Mouse (Mus musculus) frontal cortex, postnatal 14 days (tissue): Measurements from ENCODE around the gene Tmcc3.
A peak's percentile ranks its signal among the peaks of the same experiment; 100 is the strongest.

Source experiments
- DNase-seq, 2 experiments: peaks; one replicate each; pipeline ENCODE4 v3.0.0; 2022; ENCODE audit warnings: low spot score in 2 of 2

Tmcc3 gene

DNA sequence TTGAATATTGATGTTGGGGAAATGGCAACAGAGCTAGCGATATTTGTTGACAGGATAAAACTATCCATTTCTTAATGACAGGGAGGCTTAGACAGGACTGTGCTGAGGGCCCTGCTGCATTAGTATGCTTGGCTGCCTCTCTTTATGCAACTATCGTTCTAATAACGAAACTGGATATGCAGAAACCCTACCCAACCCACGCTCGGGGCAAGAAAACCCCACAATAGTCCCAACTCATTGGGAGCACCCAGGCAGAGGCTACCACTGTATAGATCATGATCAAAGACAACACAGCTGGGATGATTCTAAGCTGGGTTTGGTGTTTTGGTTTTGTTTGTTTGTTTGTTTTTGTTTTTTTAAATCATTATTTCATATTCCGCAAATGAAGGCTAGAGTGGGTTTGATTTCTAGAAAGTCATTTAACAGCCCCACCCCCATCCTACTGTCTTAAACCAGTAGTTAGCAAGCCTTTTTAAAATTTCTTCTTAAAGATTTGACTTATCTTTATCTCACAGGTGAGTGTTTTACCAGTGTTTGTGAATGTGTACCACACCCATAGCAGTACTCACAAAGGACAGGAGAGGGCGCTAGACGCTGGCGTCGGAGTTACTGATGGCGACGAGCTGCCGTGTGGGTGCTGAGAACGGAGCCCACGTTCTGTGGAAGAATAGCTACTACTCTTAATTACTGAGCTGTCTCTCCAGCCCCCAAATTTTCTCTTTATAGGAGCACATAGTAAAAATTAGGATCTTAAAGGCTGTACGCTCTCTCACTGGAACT is 20.8 kb downstream of the Tmcc3 start:
- DNase-seq, result no peak

DNA sequence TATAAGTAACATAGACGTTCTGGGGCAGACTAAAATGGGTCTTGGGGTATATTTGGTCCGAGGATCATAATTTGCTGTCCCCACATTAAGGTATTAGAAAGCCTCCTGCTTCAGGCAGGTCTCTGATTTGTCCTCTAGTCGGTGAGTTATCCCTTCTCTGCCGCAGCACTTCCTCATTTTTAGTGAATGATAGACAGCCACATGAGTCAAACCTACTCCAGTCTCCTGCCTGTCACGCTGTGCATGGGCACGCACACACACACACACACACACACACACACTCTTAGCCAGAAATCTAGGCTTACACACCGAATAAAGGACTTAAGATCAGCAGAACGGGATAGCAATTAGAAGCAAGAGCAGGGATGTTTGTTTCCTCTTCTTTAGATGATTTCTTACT is 21.6 kb downstream of the Tmcc3 start:
- no peak for DNase-seq

DNA sequence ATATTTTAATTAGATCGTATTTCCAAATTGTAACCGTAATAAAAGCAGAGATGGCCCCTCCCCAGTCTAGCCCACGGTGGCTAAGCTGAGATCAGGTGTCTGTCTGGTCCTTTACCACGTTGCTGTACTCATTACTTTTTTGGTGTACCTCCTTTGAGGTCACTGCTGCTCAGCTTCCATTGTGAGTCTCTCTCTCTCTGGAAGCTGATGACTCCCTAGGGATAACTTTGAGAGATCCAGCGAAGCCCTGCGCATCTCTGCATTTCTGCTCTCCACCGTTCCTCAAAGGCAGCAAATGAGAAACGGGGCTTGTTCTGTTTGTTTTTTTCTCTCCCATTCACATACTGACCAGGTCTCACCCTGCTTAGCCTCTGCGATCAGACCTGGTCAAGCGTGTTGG is 23.3 kb downstream of the Tmcc3 start:
- no peak for DNase-seq

DNA sequence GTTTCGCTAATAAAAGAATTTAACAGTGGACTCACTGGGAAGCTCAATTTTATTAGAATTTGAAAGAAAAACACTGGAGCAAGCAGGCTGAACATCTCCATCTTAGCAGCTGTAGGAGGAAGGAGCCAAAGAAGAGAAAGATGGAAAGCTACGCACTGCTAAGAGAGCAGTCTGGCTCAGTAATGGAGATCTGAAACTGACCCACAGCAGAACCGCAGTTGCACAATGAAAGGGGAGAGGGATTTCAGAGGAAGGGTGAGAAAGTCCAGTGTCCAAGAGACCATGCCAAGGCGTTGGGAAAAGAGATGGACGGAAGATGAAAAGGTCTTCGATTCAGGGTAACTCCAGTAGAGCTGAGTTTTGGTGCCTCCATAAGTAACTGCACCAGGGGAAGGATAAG is 24.3 kb downstream of the Tmcc3 start:
- DNase-seq, result no peak

DNA sequence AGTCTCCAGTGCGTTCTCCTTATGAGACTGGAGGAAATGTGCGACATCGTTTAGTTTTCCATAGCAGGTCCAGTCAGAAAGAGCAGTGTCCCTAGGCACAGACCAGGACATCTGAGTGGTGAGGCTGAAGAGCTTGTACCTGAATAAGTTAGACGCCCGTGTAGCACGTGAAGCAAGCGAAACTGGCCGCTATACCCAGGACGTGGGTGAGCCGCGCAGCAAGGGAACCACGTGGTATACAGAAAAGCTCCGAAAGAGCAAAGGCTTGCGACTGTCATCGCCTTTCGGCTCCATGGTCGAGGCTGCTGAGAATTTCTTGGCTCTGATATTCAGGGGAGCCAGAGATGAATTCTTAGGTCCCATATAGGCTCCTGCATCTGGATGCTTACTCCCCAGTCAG is 29.8 kb downstream of the Tmcc3 start:
- no peak for DNase-seq

DNA sequence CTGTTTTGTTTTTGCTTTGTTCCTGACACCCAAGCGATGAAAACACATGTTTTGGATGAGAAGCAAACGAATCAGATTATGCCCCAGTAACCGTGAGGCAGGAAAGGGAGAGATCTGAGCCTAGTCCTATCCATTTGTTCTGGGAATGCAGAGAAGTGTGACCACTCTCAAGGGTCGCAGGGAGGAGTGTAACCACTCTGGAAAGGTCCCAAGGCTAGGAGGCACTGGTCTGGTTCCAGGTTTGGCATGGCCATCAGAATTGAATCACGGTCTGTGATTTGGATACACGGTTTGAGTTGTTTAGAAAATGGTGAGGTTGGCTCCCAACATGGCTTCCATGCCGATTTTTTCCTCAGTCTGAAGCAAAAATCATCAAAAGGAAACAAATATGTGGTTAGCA is 30.5 kb downstream of the Tmcc3 start:
- DNase-seq, result no peak

DNA sequence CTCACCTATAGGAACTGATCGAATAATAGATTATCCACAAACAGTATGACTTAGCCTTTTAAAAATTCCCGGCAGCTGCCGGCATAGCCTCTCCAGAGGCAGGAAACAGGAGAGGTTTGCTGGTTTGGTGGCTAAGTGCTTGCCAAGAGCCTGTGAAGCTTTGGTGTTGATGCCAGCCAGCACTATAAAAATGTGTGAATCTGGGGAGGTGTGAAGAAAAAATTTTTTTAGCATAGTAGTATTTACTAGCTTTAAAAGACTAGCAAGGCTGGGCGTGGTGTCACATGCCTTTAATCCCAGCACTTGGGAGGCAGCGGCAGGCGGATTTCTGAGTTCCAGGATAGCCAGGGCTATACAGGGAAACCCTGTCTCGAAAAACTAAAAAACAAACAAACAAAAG is 31.8 kb downstream of the Tmcc3 start:
- peak in 1 of 2 experiments; percentile 14 for DNase-seq

DNA sequence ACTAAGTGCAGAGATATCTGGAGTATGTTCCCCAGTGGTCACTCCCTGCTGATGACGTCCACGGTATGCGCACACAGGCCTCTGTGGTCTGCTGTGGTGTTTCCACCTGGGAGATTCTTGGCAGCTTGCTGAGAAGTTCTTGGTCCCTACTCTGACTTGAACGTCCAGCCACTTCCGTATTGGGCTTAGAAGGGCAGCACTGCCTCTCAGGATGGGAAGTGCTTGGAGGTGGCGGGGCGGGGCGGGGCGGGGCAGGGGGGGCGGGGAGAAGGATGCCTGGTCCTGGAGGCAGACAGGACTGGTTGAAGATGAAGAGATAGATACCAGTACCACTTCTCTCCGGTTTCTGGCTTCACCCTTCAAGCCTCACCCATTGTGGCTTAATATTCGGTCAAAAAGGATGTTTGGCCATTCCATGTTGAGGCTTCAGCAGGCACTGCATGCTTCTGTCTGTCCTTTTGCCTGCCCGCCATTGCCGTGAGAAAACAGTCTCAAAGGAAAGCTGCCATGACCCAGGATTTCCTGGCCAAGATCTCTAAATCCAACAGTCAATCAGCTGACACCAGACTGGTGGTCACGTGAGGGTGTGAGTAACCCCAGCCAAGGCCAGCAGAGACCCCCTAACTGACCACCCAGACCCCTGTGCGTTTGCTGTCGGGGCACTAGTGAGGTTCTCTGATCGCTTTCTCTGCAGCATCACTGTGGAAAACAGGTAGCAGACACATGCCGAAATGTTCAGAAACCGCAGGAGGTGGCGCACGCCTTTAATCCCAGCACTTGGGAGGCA is 33.1 kb downstream of the Tmcc3 start:
- DNase-seq, result no peak

DNA sequence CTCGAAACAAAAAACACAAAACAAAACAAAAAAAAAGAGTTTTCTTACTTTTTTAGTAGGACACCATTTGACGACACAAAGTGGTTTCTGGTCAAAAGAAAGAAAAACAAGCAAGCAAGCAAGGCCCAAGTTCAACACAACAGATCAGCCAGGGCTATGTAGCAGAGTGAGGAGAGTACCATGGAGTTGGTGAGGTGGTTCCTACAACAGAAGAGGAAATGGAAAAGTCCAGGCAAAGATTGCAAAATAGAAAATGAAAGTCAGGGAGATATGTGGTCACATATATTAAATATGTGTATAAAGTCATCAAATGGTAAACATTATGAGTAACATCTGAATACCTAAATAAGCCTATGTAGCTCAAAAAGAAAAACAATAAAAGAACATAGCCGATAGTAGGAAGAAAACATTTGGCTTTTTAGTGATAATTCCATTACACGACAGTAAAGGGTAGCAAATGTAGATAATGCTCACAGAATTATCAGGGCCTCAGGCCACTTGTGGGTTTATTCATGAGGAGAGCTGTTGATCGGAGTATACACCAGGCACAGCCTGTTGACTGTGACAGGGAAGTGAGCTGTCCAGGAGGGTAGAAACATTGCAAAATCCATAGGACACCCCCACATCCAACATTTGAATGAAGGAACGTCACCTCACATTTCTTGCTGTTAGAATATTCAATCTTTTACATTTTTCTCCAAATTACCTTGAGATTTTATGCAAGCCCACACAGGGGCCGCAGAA is 33.9 kb downstream of the Tmcc3 start:
- DNase-seq, result no peak

DNA sequence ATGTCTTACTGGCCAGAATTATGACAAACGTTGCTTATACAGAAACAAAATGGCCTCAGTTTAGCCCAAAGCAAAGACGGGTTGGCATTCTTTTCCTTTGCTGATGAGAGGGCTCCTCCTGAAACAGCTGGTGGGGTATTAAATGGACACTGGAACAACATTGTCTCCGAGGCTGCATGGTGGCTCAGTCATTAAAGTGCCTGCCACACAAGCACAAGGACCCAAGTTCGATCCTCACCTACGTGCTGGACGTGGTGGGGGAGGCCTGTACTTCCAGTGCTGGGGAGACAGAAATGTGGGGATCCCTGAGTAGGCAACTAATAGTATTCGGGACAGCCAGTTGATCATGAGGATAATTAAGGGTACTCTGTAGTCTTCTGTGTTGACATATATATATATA is 34.8 kb downstream of the Tmcc3 start:
- DNase-seq, result no peak

DNA sequence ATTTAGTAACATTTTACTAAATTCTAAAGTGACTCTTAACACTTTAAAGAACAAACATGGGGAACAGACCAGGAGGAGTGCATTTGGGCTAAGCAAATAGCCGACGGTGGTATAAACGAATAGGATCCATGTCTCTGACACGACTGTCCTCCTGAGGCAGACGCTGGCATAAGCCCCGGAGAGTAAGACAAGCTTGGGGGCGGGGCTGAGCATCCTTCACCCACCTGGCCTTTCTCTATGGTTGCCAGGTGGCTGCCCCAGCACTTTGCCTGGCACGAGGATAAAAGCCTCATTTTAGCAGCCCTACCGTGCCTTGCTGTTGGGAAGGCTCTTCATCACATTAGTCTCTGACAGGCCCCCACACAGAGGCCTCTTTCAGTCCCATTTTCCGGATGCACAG is 35.5 kb downstream of the Tmcc3 start:
- no peak for DNase-seq

DNA sequence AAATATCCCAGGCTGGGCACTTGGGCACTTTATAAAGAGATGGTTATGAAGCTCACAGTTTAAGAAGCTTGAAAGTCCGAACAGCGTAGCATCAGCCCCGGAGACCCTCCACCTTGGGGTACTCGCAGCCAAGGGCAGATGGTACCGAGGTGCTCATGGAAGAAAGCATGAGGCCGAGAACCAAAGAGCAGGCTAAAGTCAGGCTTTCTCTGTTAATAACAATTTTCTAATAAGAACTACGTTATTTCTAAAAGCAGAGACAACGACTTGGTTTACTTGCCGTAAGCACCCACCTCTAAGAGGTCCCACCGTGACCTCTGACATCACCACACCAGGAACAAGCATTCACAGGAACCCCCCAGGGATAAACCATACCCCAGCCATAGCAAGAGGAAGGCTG is 36.2 kb downstream of the Tmcc3 start:
- DNase-seq, result no peak

DNA sequence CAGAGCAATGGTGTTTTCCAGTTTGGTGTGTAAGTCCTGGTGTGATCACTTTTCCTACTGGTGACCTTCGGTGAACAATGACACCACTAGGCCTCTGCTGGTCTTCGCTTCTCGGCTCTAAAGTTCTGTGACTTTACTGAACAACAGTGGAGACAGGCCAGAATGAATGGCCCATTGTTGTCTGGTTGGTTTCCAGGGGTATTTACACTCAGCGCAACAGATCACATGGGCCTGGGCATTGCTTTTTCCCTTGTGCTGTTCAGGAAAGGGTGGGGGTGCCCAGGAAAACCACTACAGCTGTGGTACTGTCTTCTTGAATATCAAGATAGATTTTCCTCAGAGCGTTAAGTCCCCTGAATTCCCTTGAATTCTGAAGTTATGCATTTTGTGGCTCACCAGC is 38.5 kb downstream of the Tmcc3 start:
- DNase-seq, result no peak

DNA sequence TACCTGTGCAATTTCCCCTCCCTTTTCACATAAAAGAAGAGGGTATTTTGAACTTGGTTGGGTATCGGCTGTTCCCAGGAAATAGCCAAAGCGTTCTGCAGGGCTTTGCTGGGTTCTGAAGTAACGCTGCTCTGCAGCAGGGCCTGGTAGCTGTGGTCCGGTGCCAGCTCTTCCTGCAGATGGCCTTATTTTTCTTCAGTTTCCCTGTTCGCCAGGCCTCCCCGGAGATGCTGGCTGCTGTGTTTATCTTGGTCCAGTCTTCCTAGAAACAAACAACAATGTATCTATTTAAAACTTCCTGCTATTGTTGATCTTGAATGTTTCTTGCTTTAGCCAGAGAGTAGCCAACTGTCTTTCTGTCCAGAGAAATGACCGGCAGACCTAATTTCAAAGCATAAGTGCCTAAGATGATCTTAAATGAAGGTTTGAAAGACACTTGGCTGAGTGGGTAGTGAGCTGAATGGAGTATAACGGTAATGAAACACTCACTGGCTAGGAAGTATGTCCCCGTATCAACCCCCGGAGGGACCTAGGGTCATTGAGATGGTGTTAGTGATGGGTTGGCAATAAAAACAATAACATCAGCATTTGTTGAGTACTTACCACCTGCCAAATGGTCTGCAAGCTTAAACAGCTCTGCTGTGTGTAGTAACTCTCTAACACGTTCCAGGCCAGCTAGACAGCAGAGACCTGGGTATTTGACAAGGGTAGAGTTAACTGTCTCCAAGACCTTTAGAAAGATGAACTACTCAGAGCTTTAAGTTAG is 39.3 kb downstream of the Tmcc3 start:
- DNase-seq, result no peak

DNA sequence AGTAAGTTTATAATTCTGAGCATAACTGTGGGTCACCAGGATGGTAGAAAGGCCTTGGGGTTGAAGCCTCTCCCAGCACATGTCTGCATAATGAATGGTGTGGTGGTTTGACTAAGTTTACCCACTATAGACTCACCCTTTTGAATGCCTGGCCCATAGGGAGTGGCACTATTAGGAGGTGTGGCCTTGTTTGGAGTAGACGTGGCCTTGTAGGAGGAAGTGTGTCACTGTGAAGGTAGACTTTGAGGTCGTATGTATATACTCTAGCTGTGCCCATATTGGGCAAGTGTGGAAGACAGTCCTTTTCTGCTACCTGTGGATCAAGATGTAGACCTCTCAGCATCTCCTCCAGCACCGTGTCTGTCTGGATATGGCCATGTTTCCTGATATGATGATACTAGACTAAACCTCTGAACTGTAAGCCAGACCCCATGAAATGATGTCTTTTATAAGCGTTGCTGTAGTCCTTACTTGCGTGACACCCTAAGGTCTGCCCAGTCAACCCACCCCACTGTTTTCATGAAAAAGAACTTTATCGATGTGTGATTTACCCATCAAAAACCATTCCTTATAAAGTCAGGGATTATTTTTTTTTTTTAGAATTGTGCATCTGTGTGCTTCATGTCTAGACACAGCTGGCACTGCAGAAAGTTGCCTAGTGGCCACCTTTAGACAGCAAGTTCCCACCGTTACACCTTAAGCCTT is 40.6 kb downstream of the Tmcc3 start:
- DNase-seq, result no peak

DNA sequence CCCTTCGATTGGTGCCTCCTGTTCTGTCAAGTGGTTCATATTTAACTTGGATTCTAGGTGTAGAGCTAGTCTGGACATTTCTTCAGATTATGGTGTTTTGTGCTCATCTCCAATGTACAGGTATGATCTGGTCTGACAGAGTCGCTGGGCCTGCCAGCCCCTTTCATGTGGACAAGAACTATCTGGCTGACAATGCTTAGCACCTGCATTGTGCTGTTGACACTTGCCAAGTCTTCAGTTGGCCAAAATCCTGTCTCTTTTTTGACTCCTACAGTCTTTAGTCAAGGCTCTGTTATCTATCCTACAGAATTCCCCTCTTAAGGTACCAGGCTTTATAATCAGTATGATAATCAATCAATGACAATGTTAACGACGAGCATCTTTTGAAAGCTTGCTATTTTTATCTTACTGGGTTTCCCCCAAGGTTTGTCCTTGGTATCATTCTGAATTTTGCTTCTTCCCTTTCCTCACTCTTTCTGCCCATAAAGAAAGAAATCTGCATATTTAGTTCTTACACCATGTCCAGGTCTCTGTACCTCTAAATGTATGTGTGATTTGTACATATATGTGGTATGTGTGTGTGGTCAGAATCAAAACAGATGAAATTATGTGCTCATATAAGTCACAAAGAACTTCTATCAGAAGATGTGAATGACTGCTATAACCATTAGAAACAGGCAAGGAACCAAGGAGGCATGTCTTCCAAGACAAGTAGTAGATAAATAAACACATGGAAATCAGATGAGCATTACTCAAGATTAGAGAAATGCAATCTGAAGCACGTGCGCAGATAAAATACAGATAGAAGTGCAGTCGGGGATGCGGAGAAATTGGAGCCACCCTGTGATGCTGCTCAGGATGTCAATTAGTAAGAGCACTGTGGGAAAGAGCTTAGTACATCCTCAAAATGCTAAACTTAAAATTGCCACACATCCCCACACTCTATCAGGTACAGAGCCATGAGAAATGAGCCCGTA is 41.4 kb downstream of the Tmcc3 start:
- no peak for DNase-seq

DNA sequence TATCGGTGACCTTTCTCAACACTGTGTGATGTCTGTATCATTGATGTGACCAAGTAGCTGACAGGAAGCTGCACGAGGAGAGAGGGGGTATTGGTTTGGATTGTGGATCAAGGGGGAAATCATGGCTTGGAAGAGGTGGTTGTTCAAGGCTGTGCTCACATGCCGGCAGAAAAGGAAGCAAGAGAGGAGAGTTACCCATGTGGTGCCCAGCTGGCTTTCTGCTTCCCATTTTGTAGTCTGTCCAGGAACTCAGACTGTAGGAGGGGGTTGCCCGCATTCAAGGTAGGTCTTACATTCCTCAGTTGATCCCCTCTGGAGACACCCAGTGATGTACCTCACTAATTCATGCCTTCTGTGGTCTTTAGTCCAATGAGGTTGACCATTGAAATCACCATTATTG is 42.3 kb downstream of the Tmcc3 start:
- DNase-seq, result no peak

DNA sequence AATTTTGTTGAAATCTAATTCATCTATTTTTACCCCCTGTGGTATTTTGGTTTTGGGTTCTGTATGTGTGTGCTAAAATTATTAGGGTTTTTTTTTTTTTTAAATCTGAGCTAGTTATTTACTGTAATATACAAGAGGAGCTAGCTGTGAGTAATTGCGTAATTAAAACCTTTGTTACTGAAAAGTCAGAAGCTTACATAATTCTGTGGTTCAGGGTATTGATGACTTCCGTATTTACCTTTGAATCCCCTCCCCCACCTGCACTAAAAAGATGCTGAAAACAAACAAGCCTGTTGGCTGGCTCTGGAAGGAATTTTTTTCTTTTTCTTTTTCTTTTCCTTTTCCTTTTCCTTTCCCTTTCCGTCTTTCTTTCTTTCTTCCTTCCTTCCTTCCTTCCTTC is 42.7 kb downstream of the Tmcc3 start:
- DNase-seq, result no peak

DNA sequence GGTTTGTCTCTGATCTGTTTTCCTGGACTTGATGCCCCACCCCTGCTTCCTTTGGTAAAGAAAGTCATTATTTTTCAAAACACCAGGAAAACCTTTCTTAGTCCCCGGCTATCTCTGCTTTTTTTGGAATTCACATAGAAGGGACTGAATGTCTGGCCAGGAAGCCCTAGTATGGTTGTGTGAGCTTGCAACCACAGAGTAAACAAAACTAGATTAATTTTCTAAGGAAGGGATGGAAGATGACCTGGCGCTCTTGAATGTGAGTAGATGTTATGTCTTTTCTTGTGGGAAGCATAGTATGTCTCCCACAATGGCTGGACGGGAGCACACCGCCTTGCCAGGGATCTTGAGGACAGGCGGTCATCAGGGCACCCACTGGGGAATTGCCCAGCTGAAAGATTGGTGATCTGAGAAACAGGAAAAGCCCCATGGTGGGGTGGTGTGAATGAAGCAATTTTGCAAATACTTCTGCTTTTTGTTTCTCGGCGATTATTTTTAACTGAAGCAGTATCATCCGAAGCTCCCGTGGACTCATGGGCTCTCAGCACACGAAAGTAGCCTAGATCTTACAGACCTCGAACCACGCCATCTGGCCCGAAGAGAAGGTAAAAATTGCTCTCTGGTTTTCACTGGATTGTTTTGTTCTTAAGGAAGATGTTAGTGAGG is 44.9 kb downstream of the Tmcc3 start:
- DNase-seq, result no peak

DNA sequence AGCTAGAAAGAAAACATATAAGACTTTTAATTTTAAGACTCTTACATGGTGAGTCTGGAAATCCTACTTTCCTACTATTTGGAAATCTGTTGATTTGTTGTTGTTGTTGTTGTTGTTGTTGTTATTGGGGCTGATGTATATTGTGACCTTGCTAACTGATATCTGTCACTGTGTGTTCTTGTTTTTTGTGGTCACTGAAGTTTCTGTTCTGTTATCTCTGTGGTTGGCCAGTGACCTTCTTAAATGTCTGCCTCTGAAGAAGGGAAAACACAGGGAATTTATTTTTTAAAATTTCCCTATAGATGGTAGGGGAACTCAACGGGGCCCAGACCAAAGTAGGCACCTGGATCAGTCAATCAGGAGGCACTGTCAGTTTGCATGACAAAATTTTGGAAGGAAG is 48.9 kb downstream of the Tmcc3 start:
- DNase-seq, result no peak
